Mouse (Mus musculus) heart, embryonic 14.5 days (tissue): ENCODE data around the gene Larp1. TPM values are rescaled to one million over a fixed set of nuclear protein-coding genes. Genes with fewer than 3 reads are reported as not detected.

ENCODE experiments used
- ATAC-seq: fragments of 200-750 bp; cut with Nextera tagmentation; 2 replicates; pipeline ENCODE4 v1.8.0; 2017; ENCODE audit warnings: low read depth, moderate TSS enrichment; ENCODE audit not compliant: insufficient number of reproducible peaks, insufficient read depth, low FRiP score
- H3K27ac ChIP-seq, 2 experiments: fragments of 200-500 bp in 1 of 2; fragments of 300-500 bp in 1 of 2; sonication (generic) in 1 of 2; replicated peaks in 1 of 2; 2 replicates each; pipeline ENCODE4 v1.5.1; 2012 to 2014; ENCODE audit warnings: low read depth in 2 of 2, low read length in 2 of 2, control low read depth in 1 of 2, mild to moderate bottlenecking in 1 of 2, mixed read lengths in 1 of 2; ENCODE audit not compliant: control insufficient read depth in 1 of 2, insufficient read depth in 1 of 2
- H3K27me3 ChIP-seq: fragments of 300-500 bp; sonication (generic); 2 replicates; pipeline ENCODE4 v1.6.1; 2014; ENCODE audit warnings: mild to moderate bottlenecking, low read length, control low read depth; ENCODE audit not compliant: control insufficient read depth, insufficient read depth
- H3K36me3 ChIP-seq: fragments of 300-500 bp; sonication (generic); 2 replicates; pipeline ENCODE4 v1.6.1; 2014; ENCODE audit warnings: mild to moderate bottlenecking, control low read depth, low read length, mixed read lengths; ENCODE audit not compliant: control insufficient read depth, insufficient read depth
- H3K4me1 ChIP-seq, 2 experiments: fragments of 200-500 bp in 1 of 2; fragments of 300-500 bp in 1 of 2; sonication (generic) in 1 of 2; 2 replicates each; pipeline ENCODE4 v1.6.1; 2012 to 2014; ENCODE audit warnings: low read length in 2 of 2, control low read depth in 1 of 2, mixed read lengths in 1 of 2; ENCODE audit not compliant: control insufficient read depth in 2 of 2, insufficient read depth in 2 of 2
- H3K4me2 ChIP-seq: fragments of 300-500 bp; sonication (generic); 2 replicates; pipeline ENCODE4 v1.6.1; 2014; ENCODE audit warnings: mild to moderate bottlenecking, low read length
- H3K4me3 ChIP-seq, 2 experiments: fragments of 200-500 bp in 1 of 2; fragments of 300-500 bp in 1 of 2; sonication (generic) in 1 of 2; 2 replicates each; pipeline ENCODE4 v1.5.1; 2012 to 2014; ENCODE audit warnings: low read length in 2 of 2, mild to moderate bottlenecking in 2 of 2, control low read depth in 1 of 2, low read depth in 1 of 2, moderate library complexity in 1 of 2; ENCODE audit not compliant: control insufficient read depth in 1 of 2, insufficient read depth in 1 of 2
- H3K9ac ChIP-seq: fragments of 300-500 bp; sonication (generic); 2 replicates; pipeline ENCODE4 v1.6.1; 2014; ENCODE audit warnings: mild to moderate bottlenecking, low read length
- H3K9me3 ChIP-seq: fragments of 300-500 bp; sonication (generic); 2 replicates; pipeline ENCODE4 v1.6.1; 2016; ENCODE audit warnings: low read length, control low read depth; ENCODE audit not compliant: control insufficient read depth
- WGBS: fragments of 180-500 bp; shearing (Covaris S2); extraction: QIAGEN DNeasy Blood & Tissue Kit; methylation state at CpG from one replicate; pipeline ENCODE4 v1.1.7; 2014; 5-methylcytosine and 5-hydroxymethylcytosine counted together
- polyA plus RNA-seq: library from polyadenylated mRNA; unstranded; fragments of >200 nt; fragmentation: Nextera tagmentation; extraction: Ambion mirVana; gene quantifications from 2 replicates; pipeline ENCODE4 v1.2.1, GENCODE M21; 2014

Gene Larp1
- polyA plus RNA-seq, 1 experiment from 2014 or later = 18.4 TPM

- Histone ChIP-seq H3K9ac (no peak overlapping the region), H3K9me3 (no peaks in the 10 kb centered on the region), H3K27me3 (no peaks in the 10 kb centered on the region), H3K4me1 (no peaks in the 10 kb centered on the region; a peak in 1 of 4 replicates), H3K4me2 (no peak overlapping the region), H3K36me3 (no peaks in the 10 kb centered on the region), H3K4me3 (no peak overlapping the region), H3K27ac (no peak overlapping the region)
- 66% methylated on average over 13 of the region's 13 CpGs for WGBS
- no peak for ATAC-seq
Measured at GRCm38 (mm10) chr11:57973001-57973912, 35.6 kb upstream of the Larp1 start.

GRCm38 (mm10) chr11:57973913-57974234 is 35.0 kb upstream of the Larp1 start:
- Histone ChIP-seq H3K9me3 (no peaks in the 10 kb centered on the region), H3K27me3 (no peaks in the 10 kb centered on the region), H3K27ac (no peak overlapping the region), H3K36me3 (no peaks in the 10 kb centered on the region), H3K4me1 (no peaks in the 10 kb centered on the region; a peak in 1 of 4 replicates), H3K4me2 (no peak overlapping the region), H3K4me3 (no peak overlapping the region), H3K9ac (no peak overlapping the region)
- ATAC-seq = no peak
- WGBS = 57% methylated on average over 9 of the region's 9 CpGs

- Histone ChIP-seq H3K4me2 (no peak overlapping the region), H3K36me3 (no peaks in the 10 kb centered on the region), H3K9me3 (no peaks in the 10 kb centered on the region), H3K27me3 (no peaks in the 10 kb centered on the region), H3K4me1 (peaks cover 0 to 3% of the 10 kb centered on the region in 2 experiments; a peak in 2 of 4 replicates), H3K9ac (no peak overlapping the region), H3K4me3 (no peak overlapping the region), H3K27ac (no peak overlapping the region)
- ATAC-seq = no peak
Measured at GRCm38 (mm10) chr11:57975876-57976275, 33.0 kb upstream of the Larp1 start.

- Histone ChIP-seq H3K27ac (no peak overlapping the region), H3K4me3 (no peak overlapping the region), H3K27me3 (no peaks in the 10 kb centered on the region), H3K9ac (no peak overlapping the region), H3K4me2 (no peak overlapping the region), H3K4me1 (peaks cover 0 to 3% of the 10 kb centered on the region in 2 experiments; a peak in 2 of 4 replicates), H3K9me3 (no peaks in the 10 kb centered on the region), H3K36me3 (no peaks in the 10 kb centered on the region)
- WGBS = 75% methylated on average over 1 of the region's 1 CpGs
- no peak for ATAC-seq
Measured at GRCm38 (mm10) chr11:57977681-57978080, 31.2 kb upstream of the Larp1 start.

- H3K9me3 ChIP-seq = no peaks in the 10 kb centered on the region
- H3K36me3 ChIP-seq = no peaks in the 10 kb centered on the region
- no peak overlapping the region for H3K27ac ChIP-seq
- no peaks in the 10 kb centered on the region for H3K27me3 ChIP-seq
- WGBS = 90% methylated on average over 6 of the region's 6 CpGs
- no peak overlapping the region for H3K4me3 ChIP-seq
- H3K4me2 ChIP-seq = no peak overlapping the region
- no peak overlapping the region for H3K9ac ChIP-seq
- peaks cover 15% of the 10 kb centered on the region in 2 experiments for H3K4me1 ChIP-seq
- ATAC-seq = no peak
Measured at GRCm38 (mm10) chr11:57979621-57980020, 29.2 kb upstream of the Larp1 start.

GRCm38 (mm10) chr11:57981083-57981809 is 27.6 kb upstream of the Larp1 start:
- ATAC-seq = no peak

GRCm38 (mm10) chr11:57983480-57984342 is 25.2 kb upstream of the Larp1 start:
- Histone ChIP-seq H3K9ac (no peak overlapping the region), H3K4me1 (peaks cover 19 to 22% of the 10 kb centered on the region in 2 experiments), H3K9me3 (no peaks in the 10 kb centered on the region), H3K27me3 (no peaks in the 10 kb centered on the region), H3K36me3 (no peaks in the 10 kb centered on the region), H3K4me2 (peak overlapping the region; percentile 12; the same call in 1 of the 2 replicates), H3K27ac (peak overlapping the region; percentile 70 to 77), H3K4me3 (no peak overlapping the region)
- peak; percentile 84 for ATAC-seq
- WGBS = 14% methylated on average over 16 of the region's 16 CpGs

More at GRCm38 (mm10) chr11:57981083-57981809, 27.6 kb upstream of the Larp1 start:
- no peak overlapping the region for H3K9ac ChIP-seq
- H3K4me3 ChIP-seq = no peak overlapping the region
- H3K9me3 ChIP-seq = no peaks in the 10 kb centered on the region
- H3K27me3 ChIP-seq = no peaks in the 10 kb centered on the region
- H3K4me1 ChIP-seq = peaks cover 19 to 22% of the 10 kb centered on the region in 2 experiments
- no peaks in the 10 kb centered on the region for H3K36me3 ChIP-seq
- H3K4me2 ChIP-seq = no peak overlapping the region
- 85% methylated on average over 12 of the region's 12 CpGs for WGBS
- H3K27ac ChIP-seq = no peak overlapping the region
